Mouse (Mus musculus) left cerebral cortex, adult 8-10 months (tissue): Measurements from ENCODE around the gene Cntn5. TPM values are rescaled to one million over a fixed set of nuclear protein-coding genes. Genes with fewer than 3 reads are reported as not detected.

Source experiments
- DNase-seq, 2 experiments: peaks; one replicate each; pipeline ENCODE4 v3.0.0; 2022; ENCODE audit warnings: low spot score in 2 of 2
- microRNA-seq, 2 experiments: library from miRNA; unstranded; fragments of <30 nt; microRNA quantifications; one replicate each; pipeline ENCODE4 v1.2.0; 2022
- total RNA-seq, 4 experiments: library from RNA; stranded (reverse); gene quantifications; 2 replicates each; pipeline ENCODE4 v1.2.4; 2022

Cntn5 gene
- total RNA-seq, 4 experiments from 2014 or later = 19.5 to 25.7 (median 24.1) TPM

DNA sequence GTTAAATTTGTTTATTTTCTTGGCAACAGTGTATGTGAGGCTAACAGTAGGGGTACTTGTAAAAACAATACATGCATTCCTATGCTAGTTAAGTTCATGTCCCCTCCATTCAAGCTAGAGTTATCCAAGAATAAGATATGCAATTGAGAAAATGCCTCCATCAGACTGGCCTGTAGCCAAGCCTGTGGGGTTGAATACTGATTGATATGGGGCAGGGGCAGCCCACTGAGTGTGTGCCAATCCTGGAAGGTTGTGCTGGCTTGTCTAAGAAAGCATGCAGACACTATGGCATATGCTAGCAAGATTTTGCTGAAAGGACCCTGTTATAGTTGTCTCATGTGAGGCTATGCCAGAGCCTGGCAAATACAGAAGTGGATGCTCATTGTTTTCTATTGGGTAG lies 1196.8 kb downstream of the Cntn5 start:
- DNase-seq = no peak

DNA sequence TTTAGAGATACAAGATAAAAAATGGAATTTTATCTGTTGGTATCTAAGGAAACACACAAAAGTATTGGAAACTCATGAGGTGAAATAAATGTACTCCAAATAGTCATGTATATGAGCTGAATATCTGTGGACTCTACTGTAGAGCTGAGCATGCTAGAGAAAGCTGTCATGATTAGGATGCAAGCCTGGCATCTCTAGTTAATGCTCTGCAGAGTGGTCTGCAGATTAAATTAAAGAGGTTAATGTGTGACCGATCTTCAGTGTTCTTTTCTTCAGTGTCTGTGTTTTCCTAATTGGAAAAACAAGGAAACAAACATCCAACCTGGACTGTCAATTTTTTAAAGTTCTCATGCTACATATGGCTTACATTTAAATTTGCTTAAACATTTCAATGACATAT lies 1199.4 kb downstream of the Cntn5 start:
- DNase-seq = no peak

DNA sequence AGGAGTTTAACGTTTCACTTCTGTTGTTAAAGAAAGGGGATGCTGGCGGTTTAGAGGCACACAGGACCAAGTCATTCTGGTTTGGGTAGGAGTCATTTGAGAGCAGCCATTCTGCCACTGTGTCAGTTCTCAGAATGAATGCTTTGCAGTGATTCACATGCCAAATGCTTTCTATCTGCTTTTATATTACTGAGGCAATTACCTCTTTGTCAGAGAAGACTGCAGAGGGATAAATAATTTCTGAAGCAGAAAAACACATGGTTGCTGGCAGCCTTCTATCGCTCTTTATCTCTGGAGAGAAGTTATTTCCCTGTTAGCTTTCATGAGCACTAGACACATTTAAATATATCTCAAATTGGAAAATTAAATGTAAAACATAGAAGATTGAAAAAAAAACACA lies 1207.9 kb downstream of the Cntn5 start:
- no peak for DNase-seq

DNA sequence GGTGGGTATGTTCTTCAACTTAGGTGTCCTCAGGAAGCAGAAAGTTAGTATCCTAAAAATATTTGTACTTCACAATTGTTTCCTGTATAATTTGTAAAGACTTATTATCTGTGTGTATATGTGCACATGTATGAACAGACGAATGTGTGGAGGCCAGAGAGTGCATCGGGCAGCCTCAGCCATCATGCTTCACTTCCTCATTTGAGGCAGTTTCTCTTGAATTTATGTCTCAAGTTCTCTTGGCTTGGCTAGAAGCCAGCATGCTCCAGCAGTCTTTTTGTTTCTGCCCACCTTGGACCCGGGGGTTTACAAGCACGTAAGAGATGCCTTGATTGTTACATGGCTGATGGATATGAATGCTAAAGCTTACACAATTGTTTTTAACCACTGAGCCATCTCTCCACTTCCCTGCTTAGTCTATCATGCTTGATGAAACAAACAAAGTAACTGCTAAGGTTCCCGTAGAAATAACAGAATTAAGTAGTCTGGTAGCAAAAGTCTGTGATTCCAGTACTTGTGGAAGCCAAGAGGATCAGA lies 1222.2 kb downstream of the Cntn5 start:
- DNase-seq = no peak

DNA sequence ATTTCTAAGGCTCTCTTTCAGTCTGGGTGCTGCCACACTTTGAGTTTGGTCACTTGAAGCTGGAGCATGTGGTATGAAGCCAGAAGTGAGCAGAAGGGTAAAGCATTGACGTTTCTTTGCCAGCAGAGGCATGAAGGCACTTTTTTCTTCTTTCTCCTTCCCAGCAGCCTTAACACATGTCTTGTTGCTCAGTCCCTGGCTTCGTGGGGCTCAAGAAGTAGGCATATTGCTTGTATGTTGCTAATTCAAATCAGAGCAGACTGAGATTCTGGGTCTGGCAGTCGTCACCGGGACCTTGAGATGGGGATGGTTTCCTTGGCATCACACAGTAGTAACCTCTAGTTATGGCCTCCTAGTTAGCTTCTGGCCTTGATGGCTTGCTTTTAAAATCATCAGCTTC lies 1228.5 kb downstream of the Cntn5 start:
- DNase-seq = no peak

DNA sequence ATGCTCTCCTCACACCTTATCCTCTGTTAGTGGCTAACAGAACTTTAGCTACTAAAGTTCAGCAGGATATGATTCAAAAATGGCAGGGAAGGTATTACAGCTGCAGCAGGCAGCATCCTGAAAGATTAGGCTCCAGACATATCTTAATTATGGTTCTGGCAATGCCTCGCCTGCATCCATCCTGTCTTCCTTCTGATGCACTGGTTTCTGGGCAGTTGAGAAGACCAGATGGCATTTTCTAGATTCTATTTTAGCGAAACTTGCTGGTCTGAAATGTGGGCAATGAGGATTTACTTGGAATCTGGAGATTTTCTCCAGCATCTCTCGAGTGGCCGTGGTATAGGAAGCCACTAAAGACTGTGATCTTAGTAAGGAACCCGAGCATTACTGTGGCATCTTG lies 1230.0 kb downstream of the Cntn5 start:
- DNase-seq = peak in 1 of 2 experiments; percentile 19

DNA sequence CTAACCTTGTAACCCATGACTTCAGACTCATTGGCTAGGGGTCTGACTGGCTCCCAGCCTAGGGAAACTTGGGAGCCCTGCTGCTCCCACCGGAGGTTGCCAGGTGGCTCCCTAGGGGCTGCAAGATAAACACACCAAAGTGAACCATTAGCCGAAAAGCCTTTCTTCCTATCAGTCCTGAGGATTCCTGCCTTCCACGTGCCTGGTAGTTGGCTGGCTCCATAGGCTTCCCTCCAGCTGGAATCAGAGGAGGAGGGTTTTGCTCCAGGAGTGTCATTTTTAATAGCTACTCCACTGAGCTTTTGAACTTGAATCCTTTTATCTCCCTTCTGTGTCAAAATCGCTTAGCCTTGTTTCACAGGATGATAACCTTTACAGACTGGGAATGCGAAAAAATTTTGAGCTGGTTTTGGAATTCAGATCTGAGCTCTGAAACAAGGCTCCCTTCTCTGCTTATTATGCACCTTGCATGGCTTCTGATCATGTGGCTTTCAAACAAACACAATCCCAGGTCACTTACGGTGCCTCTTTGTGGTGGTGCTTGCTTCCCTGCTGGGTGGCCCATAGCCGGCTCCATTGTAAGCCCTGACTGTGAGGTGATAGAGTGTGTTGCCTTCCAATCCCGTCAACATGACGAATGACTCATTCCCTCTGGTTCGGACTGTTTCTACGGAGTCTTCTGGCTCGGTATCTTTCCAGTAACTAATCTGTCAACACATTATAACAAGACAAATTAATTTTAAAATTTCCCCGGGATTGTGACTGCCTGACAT lies 1231.1 kb downstream of the Cntn5 start:
- no peak for DNase-seq

DNA sequence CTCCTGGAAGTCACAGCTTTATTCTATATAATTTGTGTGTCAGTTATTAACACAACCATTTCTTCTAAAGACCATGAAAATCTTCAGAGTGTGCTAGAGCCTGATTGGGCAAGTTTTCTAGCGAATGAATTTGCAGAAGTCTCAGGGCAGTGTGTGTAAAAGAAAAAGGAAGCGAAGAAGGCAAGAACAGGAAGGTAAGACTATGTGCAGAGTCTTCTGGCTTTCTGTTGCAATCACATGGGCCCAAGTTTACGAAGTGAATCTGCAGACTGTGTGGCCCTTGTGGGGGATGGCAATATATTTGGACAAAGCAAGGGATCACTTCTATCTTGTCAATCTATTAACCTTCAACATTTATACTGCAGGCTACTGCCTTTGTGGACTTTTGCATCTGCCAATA lies 1251.1 kb downstream of the Cntn5 start:
- DNase-seq = no peak

DNA sequence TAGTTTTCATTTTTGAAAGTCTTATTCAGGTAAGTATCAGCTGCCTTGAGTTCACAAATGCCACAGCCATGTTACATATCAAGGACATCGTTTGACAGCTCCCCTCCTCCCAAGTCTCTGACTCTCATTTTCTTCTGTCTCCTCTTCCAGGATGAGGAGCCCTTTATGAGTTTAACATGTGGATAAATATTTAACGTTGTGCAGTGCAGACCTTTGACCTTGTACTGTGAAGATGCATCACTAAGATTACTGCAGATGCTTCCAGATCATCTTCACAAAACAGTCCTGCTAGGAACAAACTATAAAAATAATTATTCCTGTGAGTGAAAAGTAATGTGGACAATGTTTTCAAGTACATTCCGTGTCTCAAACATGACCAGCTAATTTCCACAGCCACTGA lies 1257.2 kb downstream of the Cntn5 start:
- no peak for DNase-seq

DNA sequence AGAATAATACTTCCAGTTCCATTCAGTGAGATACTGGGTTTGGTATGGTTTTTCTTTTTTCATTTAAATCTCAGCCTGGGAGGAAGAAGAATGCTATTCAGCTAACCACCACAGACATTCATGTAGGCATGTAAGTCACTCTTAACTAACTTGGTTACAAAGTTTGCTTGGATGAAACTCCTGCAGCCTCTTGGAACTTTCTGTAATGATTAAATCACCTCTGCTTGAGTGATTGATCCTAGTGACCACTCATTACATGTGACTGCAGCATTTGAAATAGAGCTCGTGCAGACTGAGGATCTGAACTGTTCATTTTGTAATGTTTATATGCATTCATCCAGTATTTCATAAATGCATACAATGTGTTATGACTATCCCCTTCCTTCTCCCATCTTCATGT lies 1258.3 kb downstream of the Cntn5 start:
- DNase-seq = no peak

Small RNA genes within 50 kb of the gene (microRNA-seq; reads per million reads assigned to microRNA genes)
- gene Gm24496 = 0 reads per million in 2 experiments
- gene Gm25086 = 0 reads per million in 2 experiments
- 0 reads per million in 2 experiments for gene Gm26195
- gene Mir6237 = 0 reads per million in 2 experiments
